Mouse (Mus musculus) G1E (cell line): ENCODE data around the gene Prss48.

Experiments used
- CTCF ChIP-seq: IDR thresholded peaks from 2 replicates; pipeline ENCODE4 v1.5.1; 2012; ENCODE audit warnings: low read depth, low read length, inconsistent platforms, mixed read lengths
- GATA1 ChIP-seq: IDR thresholded peaks from 2 replicates; pipeline ENCODE4 v1.6.1; 2012; ENCODE audit warnings: borderline replicate concordance, low read length, inconsistent platforms, mixed read lengths
- GATA2 ChIP-seq: IDR thresholded peaks from 2 replicates; pipeline ENCODE4 v1.6.1; 2012; ENCODE audit warnings: low read depth, low read length, inconsistent platforms, borderline replicate concordance

DNA sequence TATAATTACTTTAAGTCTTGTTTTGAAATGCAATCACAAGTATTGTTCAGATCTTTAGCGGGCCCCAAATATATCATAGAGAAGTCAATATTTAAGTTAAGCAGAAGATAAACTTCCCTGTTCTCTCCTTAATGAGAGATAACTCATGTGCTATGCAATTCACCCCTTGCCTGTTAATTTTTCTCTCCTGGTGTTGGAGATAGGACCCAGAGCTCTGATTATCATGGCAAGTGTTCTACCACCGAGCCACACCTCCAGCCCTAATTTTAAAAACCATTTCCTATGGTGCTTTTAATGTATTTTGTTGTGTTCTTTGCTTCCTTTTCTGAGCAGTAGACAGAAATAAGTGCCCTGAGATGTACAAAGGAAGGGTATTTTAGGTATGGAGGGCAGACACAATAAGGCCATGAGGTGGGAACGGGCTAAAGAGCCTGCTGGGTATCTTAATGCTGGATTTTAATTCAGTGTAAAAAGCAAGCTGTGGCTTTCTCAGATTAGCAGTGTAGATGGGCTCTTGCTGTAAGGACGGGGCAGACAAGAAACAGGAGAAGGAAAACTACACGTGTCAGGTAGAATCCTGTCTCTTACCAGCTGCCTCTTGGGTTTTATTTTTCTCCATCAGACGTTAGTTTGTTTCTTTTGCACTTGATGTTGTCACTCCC is 11.0 kb downstream of the Prss48 start:
- TF ChIP-seq CTCF (no peak), GATA2 (no peak), GATA1 (no peak)
